Mouse (Mus musculus): ENCODE data around the gene Zfp618. TPM values are rescaled to one million over a fixed set of nuclear protein-coding genes. Genes with fewer than 3 reads are reported as not detected.

The Zfp618 gene
- polyA plus RNA-seq, 1 experiment, result 1.9 TPM

DNA sequence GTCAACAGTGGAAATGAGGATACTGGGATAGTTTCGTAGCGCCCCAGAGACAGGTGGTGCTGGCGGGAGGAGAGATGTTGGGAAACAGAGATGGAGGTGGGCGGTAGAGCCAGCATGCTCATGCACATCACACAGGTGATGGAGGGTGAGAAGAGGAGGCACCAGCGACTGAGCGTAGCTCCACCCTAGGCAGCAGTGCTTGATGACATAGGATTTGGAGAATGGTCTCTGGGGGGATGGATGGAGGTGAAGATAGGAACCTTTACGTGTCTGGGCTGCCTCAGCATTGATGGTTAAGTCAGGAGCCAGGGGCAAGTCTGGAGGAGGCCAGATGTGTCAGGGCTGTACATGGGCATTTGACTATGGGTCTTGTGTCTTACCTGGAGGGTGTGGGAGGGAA, 58.7 kb downstream of the Zfp618 start:
- H3K27ac ChIP-seq (ENCODE audit: insufficient read depth, low read length), result no peak overlapping the region
- no peaks in the 10 kb centered on the region for H3K4me1 ChIP-seq (ENCODE audit: control insufficient read depth, insufficient read depth, low read length)
- H3K4me3 ChIP-seq (ENCODE audit: insufficient read depth, low read length), result no peak overlapping the region
- TF ChIP-seq POLR2A (IDR thresholded peaks at IDR 0.05; ENCODE audit: extremely low read depth, insufficient read depth, low read length) (no peak), CTCF (IDR thresholded peaks at IDR 0.05; ENCODE audit: extremely low read depth, insufficient read depth, low read length) (no peak)

DNA sequence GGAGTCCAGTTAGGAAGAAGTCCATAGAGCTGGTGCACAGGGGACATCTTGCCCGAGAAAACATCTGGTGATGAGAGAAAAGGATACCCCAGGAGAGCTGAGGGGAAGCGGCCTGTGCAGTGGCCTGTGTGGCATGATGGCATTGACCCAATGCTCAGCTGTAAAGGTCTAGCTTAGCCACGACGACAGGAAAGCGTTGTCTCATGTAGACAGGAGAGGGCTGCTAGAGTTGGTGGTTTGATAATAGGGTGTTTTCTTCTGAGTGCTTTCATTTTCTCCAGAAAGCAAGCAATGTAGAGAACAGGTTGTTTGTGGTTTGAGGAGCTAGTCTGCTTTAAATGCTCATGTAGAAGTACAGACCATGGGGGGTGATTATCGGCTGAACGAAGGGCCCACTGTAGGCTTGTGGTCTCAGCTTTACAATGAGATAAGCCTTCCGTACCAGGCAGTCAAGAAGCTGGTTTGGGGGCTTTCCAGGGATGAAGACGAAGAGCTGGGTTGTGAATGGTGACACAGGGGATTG, 59.4 kb downstream of the Zfp618 start:
- no peak for TF ChIP-seq CTCF (IDR thresholded peaks at IDR 0.05; ENCODE audit: extremely low read depth, insufficient read depth, low read length)
- no peak for TF ChIP-seq POLR2A (IDR thresholded peaks at IDR 0.05; ENCODE audit: extremely low read depth, insufficient read depth, low read length)
- no peaks in the 10 kb centered on the region for H3K4me1 ChIP-seq (ENCODE audit: control insufficient read depth, insufficient read depth, low read length)
- H3K4me3 ChIP-seq (ENCODE audit: insufficient read depth, low read length), result no peak overlapping the region
- H3K27ac ChIP-seq (ENCODE audit: insufficient read depth, low read length), result no peak overlapping the region

DNA sequence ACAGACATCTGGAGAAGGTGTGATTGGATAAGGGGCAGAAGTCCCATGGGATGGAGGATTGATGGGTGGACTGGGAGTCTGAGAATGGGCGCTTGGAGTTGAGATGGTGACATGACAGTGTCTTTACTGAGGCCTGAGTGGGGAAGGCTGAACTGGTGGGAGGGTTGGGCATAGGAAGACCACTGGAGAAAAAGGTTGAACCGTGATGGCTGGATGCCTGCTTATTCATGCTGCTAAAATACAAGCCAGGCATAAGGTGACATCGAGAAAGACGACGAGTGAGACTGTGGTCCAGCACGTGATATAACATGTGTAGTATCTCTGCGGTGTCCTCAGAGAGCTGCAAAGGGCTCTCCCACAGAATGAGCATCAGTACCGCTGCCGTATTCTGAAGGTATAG, 59.9 kb downstream of the Zfp618 start:
- H3K4me1 ChIP-seq (ENCODE audit: control insufficient read depth, insufficient read depth, low read length), result no peaks in the 10 kb centered on the region
- TF ChIP-seq CTCF (IDR thresholded peaks at IDR 0.05; ENCODE audit: extremely low read depth, insufficient read depth, low read length) (no peak), POLR2A (IDR thresholded peaks at IDR 0.05; ENCODE audit: extremely low read depth, insufficient read depth, low read length) (no peak)
- no peak overlapping the region for H3K4me3 ChIP-seq (ENCODE audit: insufficient read depth, low read length)
- H3K27ac ChIP-seq (ENCODE audit: insufficient read depth, low read length), result no peak overlapping the region

DNA sequence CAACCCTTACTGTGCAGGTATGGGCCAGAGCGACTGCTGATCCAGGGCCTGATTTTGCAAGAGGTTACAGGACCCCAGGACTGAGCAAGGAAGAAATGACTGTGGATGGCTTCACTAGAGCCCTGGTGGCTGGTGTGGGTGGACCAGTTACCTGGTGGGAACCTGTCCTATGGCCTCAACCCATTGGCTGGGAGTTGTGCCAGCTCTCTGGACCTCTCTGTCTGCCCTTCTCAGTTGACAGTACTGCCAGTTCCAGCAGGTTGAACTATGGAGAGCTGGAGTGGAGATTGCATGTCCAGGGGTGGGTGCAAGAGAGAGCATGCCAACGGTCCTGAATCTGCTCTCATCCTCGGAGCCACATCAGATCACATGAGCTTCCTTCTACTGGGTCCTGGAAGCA, 60.9 kb downstream of the Zfp618 start:
- Histone ChIP-seq H3K27ac (ENCODE audit: insufficient read depth, low read length) (no peak overlapping the region), H3K4me1 (ENCODE audit: control insufficient read depth, insufficient read depth, low read length) (no peaks in the 10 kb centered on the region), H3K4me3 (ENCODE audit: insufficient read depth, low read length) (no peak overlapping the region)
- TF ChIP-seq CTCF (IDR thresholded peaks at IDR 0.05; ENCODE audit: extremely low read depth, insufficient read depth, low read length) (no peak), POLR2A (IDR thresholded peaks at IDR 0.05; ENCODE audit: extremely low read depth, insufficient read depth, low read length) (no peak)

DNA sequence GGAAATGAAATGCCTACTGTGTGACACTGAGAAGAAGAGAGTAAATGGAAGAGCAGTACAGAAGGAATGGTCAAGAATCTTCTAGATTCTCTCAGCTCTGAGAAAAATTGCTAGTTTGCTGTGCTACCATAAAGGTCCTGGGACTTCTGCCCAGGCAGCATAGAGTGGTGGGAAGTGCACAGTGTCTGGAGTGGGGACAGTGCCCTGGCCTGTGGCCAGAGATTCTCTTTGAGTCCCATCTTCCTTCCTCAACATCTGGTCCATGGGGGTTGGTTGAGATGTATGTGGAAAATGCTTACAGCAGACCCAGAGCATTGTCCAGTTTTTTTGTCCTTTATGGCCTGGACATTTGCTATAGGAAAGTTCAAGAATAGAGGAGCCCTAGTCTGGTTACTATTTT, 62.1 kb downstream of the Zfp618 start:
- H3K27ac ChIP-seq (ENCODE audit: insufficient read depth, low read length), result no peak overlapping the region
- TF ChIP-seq POLR2A (IDR thresholded peaks at IDR 0.05; ENCODE audit: extremely low read depth, insufficient read depth, low read length), result no peak
- TF ChIP-seq CTCF (IDR thresholded peaks at IDR 0.05; ENCODE audit: extremely low read depth, insufficient read depth, low read length), result no peak
- H3K4me3 ChIP-seq (ENCODE audit: insufficient read depth, low read length), result no peak overlapping the region
- no peaks in the 10 kb centered on the region for H3K4me1 ChIP-seq (ENCODE audit: control insufficient read depth, insufficient read depth, low read length)

DNA sequence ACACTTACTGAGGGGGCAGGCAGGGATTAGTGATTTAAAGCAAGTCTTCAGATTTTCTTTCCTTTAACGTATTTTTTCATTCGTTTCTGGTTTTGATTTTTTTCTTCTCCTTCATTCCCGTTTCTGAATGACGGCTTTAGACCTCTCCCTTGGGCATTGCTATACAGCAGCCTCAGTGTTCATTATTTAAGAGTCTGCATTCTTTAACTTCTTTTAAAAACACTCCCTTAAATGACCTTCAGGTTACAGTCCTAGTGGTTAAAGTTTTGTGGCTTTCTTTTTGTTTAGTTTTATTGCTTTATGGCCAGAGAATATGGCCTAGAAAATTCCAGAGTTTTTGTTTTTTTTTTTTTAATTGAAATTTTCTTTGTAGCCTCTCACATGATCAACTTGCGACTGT, 64.8 kb downstream of the Zfp618 start:
- Histone ChIP-seq H3K4me1 (ENCODE audit: control insufficient read depth, insufficient read depth, low read length) (no peaks in the 10 kb centered on the region), H3K27ac (ENCODE audit: insufficient read depth, low read length) (no peak overlapping the region), H3K4me3 (ENCODE audit: insufficient read depth, low read length) (no peak overlapping the region)
- no peak for TF ChIP-seq POLR2A (IDR thresholded peaks at IDR 0.05; ENCODE audit: extremely low read depth, insufficient read depth, low read length)
- TF ChIP-seq CTCF (IDR thresholded peaks at IDR 0.05; ENCODE audit: extremely low read depth, insufficient read depth, low read length), result no peak

DNA sequence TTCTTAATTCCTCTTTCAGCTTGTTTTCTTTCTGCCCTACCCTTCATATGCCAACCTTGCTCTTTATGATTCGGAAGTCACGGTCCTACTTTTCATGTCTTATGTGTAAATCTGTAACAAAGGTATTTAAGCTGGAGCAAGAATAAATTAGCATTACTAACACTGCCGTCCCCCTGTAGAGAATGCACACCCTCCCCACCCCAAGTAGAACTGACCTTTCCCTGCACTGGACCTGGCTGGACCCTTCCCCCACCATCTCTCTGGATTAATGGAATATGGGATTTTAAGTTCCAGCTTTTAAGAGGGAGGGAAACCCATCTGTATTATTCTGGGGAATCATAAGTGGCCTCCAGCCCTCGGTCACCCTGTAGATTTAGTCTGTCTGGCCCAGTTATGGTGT, 65.9 kb downstream of the Zfp618 start:
- Histone ChIP-seq H3K27ac (ENCODE audit: insufficient read depth, low read length) (no peak overlapping the region), H3K4me3 (ENCODE audit: insufficient read depth, low read length) (no peak overlapping the region), H3K4me1 (ENCODE audit: control insufficient read depth, insufficient read depth, low read length) (no peaks in the 10 kb centered on the region)
- TF ChIP-seq POLR2A (IDR thresholded peaks at IDR 0.05; ENCODE audit: extremely low read depth, insufficient read depth, low read length) (no peak), CTCF (IDR thresholded peaks at IDR 0.05; ENCODE audit: extremely low read depth, insufficient read depth, low read length) (no peak)

DNA sequence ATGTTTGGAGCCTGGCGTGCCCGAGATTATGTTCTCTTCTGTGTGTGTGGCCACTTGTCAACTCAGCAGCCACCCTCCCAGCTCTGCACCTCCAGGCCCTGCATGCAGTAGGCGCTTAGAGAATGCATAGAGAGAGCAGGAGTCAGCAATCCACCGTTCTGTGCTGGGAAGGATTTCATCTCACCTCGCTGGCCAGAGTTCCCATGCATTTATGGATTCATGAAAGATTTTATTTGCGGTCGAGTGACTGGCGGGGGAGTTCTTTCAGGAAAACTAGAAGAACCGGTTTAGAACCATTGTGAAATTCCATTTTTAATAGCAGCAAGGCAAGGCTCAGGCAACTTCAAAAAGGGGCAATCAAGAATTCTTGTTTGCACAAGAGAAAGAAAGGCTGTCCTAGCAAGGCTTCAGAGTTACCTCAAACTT, 67.2 kb downstream of the Zfp618 start:
- no peak overlapping the region for H3K4me3 ChIP-seq (ENCODE audit: insufficient read depth, low read length)
- TF ChIP-seq CTCF (IDR thresholded peaks at IDR 0.05; ENCODE audit: extremely low read depth, insufficient read depth, low read length) (no peak), POLR2A (IDR thresholded peaks at IDR 0.05; ENCODE audit: extremely low read depth, insufficient read depth, low read length) (no peak)
- no peaks in the 10 kb centered on the region for H3K4me1 ChIP-seq (ENCODE audit: control insufficient read depth, insufficient read depth, low read length)
- no peak overlapping the region for H3K27ac ChIP-seq (ENCODE audit: insufficient read depth, low read length)

DNA sequence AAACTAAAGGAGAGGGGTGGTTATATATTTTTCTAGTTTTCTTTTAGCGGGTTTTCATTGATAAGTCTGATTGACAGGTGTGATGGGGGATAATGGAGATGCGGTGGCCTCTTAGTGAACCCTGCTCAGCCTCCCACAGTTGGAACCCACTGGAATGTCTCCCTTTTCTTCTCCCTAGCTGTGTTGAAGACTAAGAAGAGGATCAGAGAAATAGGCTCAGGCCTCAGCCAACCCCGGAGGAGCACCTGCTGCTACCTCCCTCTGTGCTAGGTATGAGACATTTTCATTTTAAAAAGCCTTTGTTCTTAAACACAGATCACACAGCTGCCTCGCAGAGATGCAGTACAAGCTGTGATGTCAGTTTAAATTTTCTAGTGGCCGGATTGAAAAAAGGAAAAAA, 68.4 kb downstream of the Zfp618 start:
- no peak overlapping the region for H3K27ac ChIP-seq (ENCODE audit: insufficient read depth, low read length)
- no peak overlapping the region for H3K4me3 ChIP-seq (ENCODE audit: insufficient read depth, low read length)
- no peaks in the 10 kb centered on the region for H3K4me1 ChIP-seq (ENCODE audit: control insufficient read depth, insufficient read depth, low read length)
- TF ChIP-seq POLR2A (IDR thresholded peaks at IDR 0.05; ENCODE audit: extremely low read depth, insufficient read depth, low read length), result no peak
- no peak for TF ChIP-seq CTCF (IDR thresholded peaks at IDR 0.05; ENCODE audit: extremely low read depth, insufficient read depth, low read length)

DNA sequence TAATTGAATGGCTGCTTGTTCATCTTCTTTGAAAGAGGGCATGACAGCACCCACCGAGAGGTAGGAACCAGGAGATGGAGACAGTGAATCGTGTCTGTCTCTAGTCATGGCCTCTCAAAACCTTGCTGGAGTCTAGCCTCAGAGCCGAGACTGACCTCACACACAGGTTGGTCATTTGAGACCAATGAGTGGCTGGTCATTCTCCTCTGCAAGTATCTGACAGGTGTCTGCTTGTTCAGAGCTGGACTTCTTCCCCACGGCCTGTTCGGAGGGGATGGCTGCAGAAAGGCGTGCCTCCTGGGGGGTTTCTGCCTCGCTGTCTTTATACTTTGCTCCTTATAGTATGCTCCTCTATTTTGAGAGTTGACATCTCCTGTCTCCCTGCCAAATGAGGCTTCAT, 70.6 kb downstream of the Zfp618 start:
- H3K4me3 ChIP-seq (ENCODE audit: insufficient read depth, low read length), result no peak overlapping the region
- TF ChIP-seq CTCF (IDR thresholded peaks at IDR 0.05; ENCODE audit: extremely low read depth, insufficient read depth, low read length) (no peak), POLR2A (IDR thresholded peaks at IDR 0.05; ENCODE audit: extremely low read depth, insufficient read depth, low read length) (no peak)

More for the DNA sequence above, 70.6 kb downstream of the Zfp618 start:
- Histone ChIP-seq H3K4me1 (ENCODE audit: control insufficient read depth, insufficient read depth, low read length) (no peaks in the 10 kb centered on the region), H3K27ac (ENCODE audit: insufficient read depth, low read length) (no peak overlapping the region)

All from cortical plate, adult 2 months (tissue).